10 mouse cellular contexts compared by ENCODE assay signal in the genomic region with DNA sequence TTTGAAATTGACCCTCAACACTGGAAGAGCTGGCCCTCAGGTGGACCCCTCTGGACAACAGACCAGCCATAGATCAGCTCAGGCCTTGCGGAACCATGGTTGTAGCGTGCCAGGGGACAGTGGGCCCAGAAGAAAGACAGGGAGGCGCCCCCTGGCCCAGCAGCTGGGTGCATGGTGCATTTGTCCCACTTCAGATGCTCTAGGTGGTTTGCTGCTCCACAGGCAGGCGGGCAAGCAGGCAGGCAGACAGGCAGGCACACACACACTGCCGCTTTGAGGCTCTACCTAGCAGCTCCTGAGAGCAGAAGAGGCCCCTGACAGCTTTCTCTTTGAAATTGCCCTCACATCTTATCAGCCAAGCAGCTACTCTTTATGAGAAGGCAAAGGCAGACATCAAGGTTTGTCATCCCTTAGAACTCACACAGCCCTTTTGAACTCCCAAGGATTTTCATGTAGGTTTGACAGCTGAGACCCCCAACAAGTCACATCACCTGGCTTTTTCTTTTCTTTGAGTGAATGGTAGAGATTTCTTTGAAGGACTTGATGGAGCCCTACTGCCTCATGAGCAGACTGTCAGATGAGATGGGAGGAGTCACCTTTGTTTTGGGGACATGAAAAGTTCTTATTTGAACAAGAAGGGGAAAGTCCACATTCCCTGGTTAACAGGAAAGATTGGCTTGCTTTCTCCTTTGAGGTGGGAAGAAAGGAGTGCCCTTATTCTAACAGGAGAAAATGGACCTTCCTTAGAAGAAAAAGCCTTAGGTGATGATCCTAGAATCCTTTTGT. TPM values are rescaled to one million over a fixed set of nuclear protein-coding genes. Genes with fewer than 3 reads are reported as not detected.
DNase-seq lines count a peak whose midpoint lies in the region; ATAC-seq and TF ChIP-seq lines count a peak whose summit lies in the region.
"Had no signal": no experiment of that assay in that cellular context is flagged by ENCODE, and none has a peak within 500 bp of the region (broad histone marks: within the 10 kb centered on the region; RNA-seq: fewer than 3 reads in every experiment).

No protein-coding gene starts in this region.

- H3K4me1 ChIP-seq in forebrain, embryonic 10.5 days, result peaks cover 7% of the 10 kb centered on the region
- H3K4me1 ChIP-seq in forebrain, embryonic 12.5 days, result peaks cover 6% of the 10 kb centered on the region; the same call in 1 of the 2 replicates
- peaks cover 11% of the 10 kb centered on the region; the same call in 1 of the 2 replicates for H3K4me1 ChIP-seq in midbrain, embryonic 13.5 days (replicated peaks)
- no peaks in the 10 kb centered on the region for H3K4me1 ChIP-seq in midbrain, postnatal 0 days (ENCODE audit: insufficient read depth, low read length)
- H3K4me1 ChIP-seq: limb, embryonic 13.5 days had no signal

- H3K4me2 ChIP-seq in forebrain, embryonic 12.5 days, result no peak overlapping the region
- H3K4me2 ChIP-seq in midbrain, embryonic 13.5 days (replicated peaks), result no peak overlapping the region
- H3K4me2 ChIP-seq in midbrain, postnatal 0 days (ENCODE audit: low read depth, low read length, poor library complexity, severe bottlenecking), result no peak overlapping the region
- H3K4me2 ChIP-seq: limb, embryonic 13.5 days had no signal

- WGBS in forebrain, embryonic 10.5 days, result 83% methylated on average over 5 of the region's 5 CpGs
- 86% methylated on average over 5 of the region's 5 CpGs for WGBS in forebrain, embryonic 12.5 days
- 77% methylated on average over 5 of the region's 5 CpGs for WGBS in midbrain, embryonic 13.5 days
- WGBS in midbrain, postnatal 0 days, result 71% methylated on average over 5 of the region's 5 CpGs

- no peak for DNase-seq in forebrain, embryonic 10.5 days (ENCODE audit: extremely low spot score, low spot score)
- DNase-seq in midbrain, postnatal 0 days (ENCODE audit: low spot score), result no peak
- DNase-seq in thymus, postnatal 36 days, result peak; percentile 59 to 72
- no peak for DNase-seq in ovary, postnatal 10 days (ENCODE audit: low spot score)
- no peak for DNase-seq in adrenal gland, adult 18-20 months (ENCODE audit: low spot score in 2 of 2)

- H3K9me3 ChIP-seq in forebrain, embryonic 10.5 days, result no peaks in the 10 kb centered on the region
- no peaks in the 10 kb centered on the region for H3K9me3 ChIP-seq in forebrain, embryonic 12.5 days
- no peaks in the 10 kb centered on the region for H3K9me3 ChIP-seq in midbrain, embryonic 13.5 days
- no peaks in the 10 kb centered on the region for H3K9me3 ChIP-seq in midbrain, postnatal 0 days (ENCODE audit: low read length)
- H3K9me3 ChIP-seq: limb, embryonic 13.5 days had no signal

- no peaks in the 10 kb centered on the region for H3K27me3 ChIP-seq in forebrain, embryonic 10.5 days (ENCODE audit: poor library complexity, severe bottlenecking)
- H3K27me3 ChIP-seq in forebrain, embryonic 12.5 days, result no peaks in the 10 kb centered on the region
- H3K27me3 ChIP-seq in midbrain, embryonic 13.5 days, result no peaks in the 10 kb centered on the region
- H3K27me3 ChIP-seq in midbrain, postnatal 0 days (ENCODE audit: insufficient read depth, low read length), result no peaks in the 10 kb centered on the region
- H3K27me3 ChIP-seq: limb, embryonic 13.5 days had no signal

- peaks cover 4% of the 10 kb centered on the region for H3K36me3 ChIP-seq in forebrain, embryonic 10.5 days (replicated peaks)
- H3K36me3 ChIP-seq in forebrain, embryonic 12.5 days (replicated peaks), result no peaks in the 10 kb centered on the region
- H3K36me3 ChIP-seq in midbrain, embryonic 13.5 days, result no peaks in the 10 kb centered on the region
- no peaks in the 10 kb centered on the region for H3K36me3 ChIP-seq in midbrain, postnatal 0 days (ENCODE audit: insufficient read depth, low read length)
- H3K36me3 ChIP-seq: limb, embryonic 13.5 days had no signal

- H3K27ac ChIP-seq in forebrain, embryonic 10.5 days, result peak overlapping the region; percentile 37; the same call in 1 of the 2 replicates
- H3K27ac ChIP-seq in forebrain, embryonic 12.5 days, result no peak overlapping the region
- H3K27ac ChIP-seq in midbrain, embryonic 13.5 days, result no peak overlapping the region
- H3K27ac ChIP-seq in midbrain, postnatal 0 days (ENCODE audit: low read depth, low read length), result no peak overlapping the region
- H3K27ac ChIP-seq: limb, embryonic 13.5 days had no signal

- no peak overlapping the region for H3K9ac ChIP-seq in forebrain, embryonic 12.5 days
- H3K9ac ChIP-seq in midbrain, embryonic 13.5 days (replicated peaks), result no peak overlapping the region
- H3K9ac ChIP-seq in midbrain, postnatal 0 days (replicated peaks; ENCODE audit: low read length, poor library complexity, severe bottlenecking), result no peak overlapping the region
- H3K9ac ChIP-seq: limb, embryonic 13.5 days had no signal

- ATAC-seq in forebrain, embryonic 12.5 days (ENCODE audit: low FRiP score), result no peak
- peak; percentile 62 for ATAC-seq in midbrain, embryonic 13.5 days
- no peak for ATAC-seq in midbrain, postnatal 0 days (ENCODE audit: low FRiP score)
- ATAC-seq in megakaryocyte, adult 5-6 weeks (ENCODE audit: poor library complexity, severe bottlenecking), result peak; percentile 35

- no peak for TF ChIP-seq CTCF in midbrain, postnatal 0 days (IDR thresholded peaks at IDR 0.05)

- H3K4me3 ChIP-seq in forebrain, embryonic 10.5 days, result no peak overlapping the region
- no peak overlapping the region for H3K4me3 ChIP-seq in forebrain, embryonic 12.5 days (replicated peaks)
- H3K4me3 ChIP-seq in midbrain, embryonic 13.5 days (replicated peaks), result no peak overlapping the region
- H3K4me3 ChIP-seq in midbrain, postnatal 0 days (ENCODE audit: low read depth, low read length), result no peak overlapping the region
- H3K4me3 ChIP-seq: limb, embryonic 13.5 days; myocyte had no signal

RNA-seq across cellular contexts. Expression of a gene that starts 21.4 kb away (rescaled TPM):
- 8.2 and 8.9 TPM in 2 replicates for polyA plus RNA-seq in forebrain, embryonic 10.5 days (2016; fragmentation: Nextera tagmentation; extraction: Ambion mirVana)
- polyA plus RNA-seq in forebrain, embryonic 12.5 days (2016; fragmentation: Nextera tagmentation; extraction: Ambion mirVana), result 10.7 and 11.0 TPM in 2 replicates
- 9.1 and 9.5 TPM in 2 replicates for polyA plus RNA-seq in midbrain, embryonic 13.5 days (2015; fragmentation: Nextera tagmentation; extraction: Ambion mirVana)
- 14.8 and 17.3 TPM in 2 replicates for total RNA-seq in midbrain, postnatal 0 days (2014; rRNA removed)
- 4.6 and 5.0 TPM in 2 replicates for polyA plus RNA-seq in midbrain, postnatal 0 days (2015; fragmentation: Nextera tagmentation; extraction: Ambion mirVana)
- 10.4 and 13.3 TPM in 2 replicates for total RNA-seq in megakaryocyte, adult 5-6 weeks (2015)
- 8.3 and 9.4 TPM in 2 replicates for total RNA-seq in megakaryocyte, adult 5-6 weeks (2017)
- 1 to 10 TPM; 7.5 to 9.2 TPM for total RNA-seq in adrenal gland, adult 18-20 months (2021)

Comparison
In these comparisons a context has a peak if more than half of its experiments do, and no peak if none do; other contexts are left out.
1. ATAC-seq: peak in midbrain, embryonic 13.5 days (single experiment) and megakaryocyte, adult 5-6 weeks (single experiment); none in forebrain, embryonic 12.5 days (single experiment) and midbrain, postnatal 0 days (single experiment).
2. DNase-seq: peak in thymus, postnatal 36 days (2 of 2); none in forebrain, embryonic 10.5 days (single experiment), midbrain, postnatal 0 days (single experiment), ovary, postnatal 10 days (single experiment) and adrenal gland, adult 18-20 months (0 of 2).